Mouse (Mus musculus) heart, postnatal 0 days (tissue): ENCODE results near the gene Ptges3.

Source experiments
- CTCF ChIP-seq: IDR thresholded peaks from 2 replicates; pipeline ENCODE4 v1.5.1; 2016; ENCODE audit warnings: antibody characterized with exemption, control low read depth, low read depth
- EP300 ChIP-seq: IDR thresholded peaks from 2 replicates; pipeline ENCODE4 v1.6.1; 2016; ENCODE audit warnings: antibody characterized with exemption, low read depth

GRCm38 (mm10) chr10:128089842-128090241 is 31.1 kb downstream of the Ptges3 start:
- TF ChIP-seq CTCF (no peak), EP300 (no peak)
